Mouse (Mus musculus) brain, adult 2 months (tissue): ENCODE results near the gene Draxin.
"Not testable (repeated sequence)": the region's sequence is repeated elsewhere in the genome, so short reads cannot be mapped to it uniquely, and the experiment has no call there.

Source experiments
- DNase-seq: peaks from one replicate; pipeline ENCODE4 v3.0.0; 2011; ENCODE audit warnings: low read depth, low spot score

Gene Draxin

DNA sequence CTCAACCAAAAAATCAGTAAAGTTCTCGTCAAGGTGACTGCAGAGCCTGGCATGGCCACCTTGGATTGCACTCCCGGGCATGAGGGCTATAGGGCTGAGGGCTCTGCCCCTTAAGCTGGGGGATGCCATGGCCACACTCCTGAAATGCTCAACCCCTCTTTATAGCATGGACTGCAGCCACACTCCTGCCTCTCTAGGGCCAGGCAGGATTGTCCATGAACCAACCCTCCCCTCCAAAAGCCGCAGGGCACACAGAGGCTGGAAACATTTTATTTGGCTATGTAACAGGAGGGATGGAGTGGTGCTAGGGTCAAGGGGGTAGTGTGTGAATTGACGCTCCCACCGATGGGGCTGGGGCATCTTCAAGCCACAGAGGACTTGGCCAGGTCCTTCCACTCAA, 22.0 kb upstream of the Draxin start:
- DNase-seq = no peak

DNA sequence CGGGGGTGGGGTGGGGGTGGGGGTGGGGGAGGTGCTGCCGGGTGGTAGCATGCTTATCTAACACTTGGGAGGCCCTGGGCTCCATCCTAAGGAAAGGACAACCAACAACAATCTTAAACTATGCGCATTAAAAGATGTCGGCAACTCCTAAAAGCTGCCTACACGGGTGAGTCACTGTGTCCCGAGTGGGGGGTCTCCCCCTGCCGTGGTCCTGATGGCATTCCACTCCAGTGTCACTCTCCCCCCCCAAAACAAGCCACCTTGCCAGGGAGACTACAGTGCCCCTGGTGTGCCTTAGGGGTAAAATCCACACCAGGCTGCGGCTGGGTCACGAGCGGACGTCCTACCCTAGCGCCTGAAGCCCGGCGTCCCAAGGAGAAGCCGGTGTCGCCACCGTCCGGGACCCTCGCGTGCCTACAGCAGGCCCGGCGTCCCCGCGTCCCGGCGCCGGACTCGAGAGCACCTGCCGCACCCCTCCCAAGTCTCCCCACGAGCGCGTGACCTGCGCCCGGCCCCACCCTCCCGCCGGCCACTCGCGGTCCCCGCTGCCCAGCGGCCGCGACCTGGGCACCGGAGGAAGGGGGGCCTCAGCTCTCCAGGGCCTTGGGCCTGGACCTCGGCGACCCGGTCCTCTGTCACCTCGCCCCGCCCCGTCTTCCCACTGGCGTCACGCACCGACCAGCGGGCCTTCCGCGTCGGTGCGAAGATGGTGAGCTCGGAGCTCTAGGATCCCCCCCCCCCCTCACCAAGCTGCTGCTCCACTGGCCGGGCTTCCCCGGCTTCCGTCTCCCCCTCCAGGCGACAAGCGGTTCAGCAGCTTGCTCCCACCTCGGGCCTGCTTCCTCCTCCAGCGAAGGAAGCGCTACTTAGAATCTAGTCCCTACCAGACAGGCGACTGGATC, 21.0 kb upstream of the Draxin start, which contains the start of gene Fbxo6:
Gene Fbxo6, minus strand, starts transcription at position 874 of the 902 bp plus-strand sequence.
- peak; percentile 97 for DNase-seq

DNA sequence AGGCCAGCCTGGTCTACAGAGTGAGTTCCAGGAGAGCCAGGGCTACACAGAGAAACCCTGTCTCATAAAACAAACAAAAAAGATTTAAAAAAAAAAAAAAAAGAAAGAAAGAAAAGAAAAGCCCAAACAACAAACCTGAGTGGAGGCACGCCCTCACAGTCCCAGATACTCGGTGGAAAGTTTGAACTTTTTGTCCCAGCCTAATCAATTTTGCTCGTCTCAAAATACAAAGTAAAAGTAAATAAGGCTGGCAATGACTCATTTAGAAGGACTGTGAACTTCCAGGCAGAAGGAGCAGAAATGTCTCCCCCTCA, 20.4 kb upstream of the Draxin start:
- DNase-seq = no peak

DNA sequence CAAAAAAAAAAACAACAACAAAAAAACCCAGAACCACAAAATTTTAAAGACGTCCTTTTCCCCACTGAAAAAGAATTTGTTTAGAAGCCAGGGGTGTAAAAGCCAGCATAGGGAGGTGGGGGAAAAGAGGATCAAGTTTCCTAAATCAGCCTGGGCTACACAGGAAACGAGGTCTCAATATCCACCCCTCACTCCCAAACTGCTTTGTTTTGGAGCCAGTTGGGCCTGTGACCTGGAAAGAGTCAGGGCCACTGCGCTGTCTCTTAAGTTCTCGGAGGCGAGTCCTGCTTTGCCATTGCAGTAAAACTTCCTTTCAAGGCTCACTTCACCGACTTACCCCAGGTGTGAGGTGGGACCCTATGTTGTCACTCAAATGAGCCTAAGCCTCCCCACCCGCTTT, 19.7 kb upstream of the Draxin start:
- no peak for DNase-seq

DNA sequence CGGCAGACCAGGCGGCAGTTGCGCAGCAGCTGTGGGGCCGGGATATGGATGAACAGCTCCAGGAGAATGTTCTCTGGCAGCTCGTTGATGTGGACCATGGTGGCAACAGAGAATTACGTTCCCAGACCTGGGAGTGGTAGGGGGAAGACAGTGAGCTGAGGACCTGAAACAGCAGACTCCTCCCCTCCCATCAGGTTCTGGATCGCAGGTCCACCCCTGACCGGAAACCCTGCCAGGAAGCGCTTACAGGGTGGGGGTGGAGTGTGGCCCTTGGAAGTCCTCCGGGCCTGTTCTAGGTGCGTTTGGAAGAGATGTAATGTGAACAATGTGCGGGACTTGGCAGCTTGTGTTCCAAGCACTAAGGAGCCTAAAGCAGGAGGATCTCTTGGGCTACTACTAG, 19.0 kb upstream of the Draxin start:
- DNase-seq = no peak

DNA sequence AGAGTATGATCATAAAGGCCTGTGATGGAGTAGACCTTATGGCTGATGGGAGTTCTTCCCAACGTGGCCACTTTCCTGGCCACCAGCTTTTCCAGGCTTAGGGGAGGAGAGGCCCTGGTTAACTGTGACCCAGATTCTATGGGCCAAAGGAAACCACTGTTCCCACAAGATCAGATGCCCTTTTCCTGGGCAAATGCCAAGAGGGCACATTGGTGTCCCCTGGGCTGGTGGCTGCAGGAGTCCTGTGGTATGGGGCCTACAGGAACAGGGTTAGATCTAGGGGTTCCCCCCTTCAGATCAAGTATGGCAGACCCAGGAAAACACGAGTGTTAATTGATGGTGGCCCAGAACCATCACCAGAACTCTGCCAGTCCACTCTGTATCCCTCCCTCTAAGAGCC, 17.2 kb upstream of the Draxin start:
- no peak for DNase-seq

DNA sequence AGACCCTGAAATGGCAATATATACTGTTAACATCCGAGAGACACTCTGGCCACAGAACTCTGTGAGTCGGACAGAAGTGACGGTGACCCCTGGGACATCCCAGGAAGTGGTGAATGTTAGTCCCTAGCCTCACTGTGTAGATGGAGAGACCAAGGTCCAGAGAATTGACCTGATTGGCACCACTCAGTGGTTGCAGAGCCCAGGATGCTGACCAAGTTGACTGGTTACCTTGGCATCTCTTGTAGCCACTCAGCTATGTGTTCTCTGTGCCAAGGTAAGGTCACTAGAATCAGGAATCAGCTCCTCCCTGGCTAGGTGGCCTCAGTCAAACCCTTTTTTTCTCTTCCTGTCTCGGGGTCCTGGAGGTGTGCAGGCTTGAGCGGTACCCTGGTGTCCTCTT, 13.2 kb upstream of the Draxin start:
- DNase-seq = no peak

DNA sequence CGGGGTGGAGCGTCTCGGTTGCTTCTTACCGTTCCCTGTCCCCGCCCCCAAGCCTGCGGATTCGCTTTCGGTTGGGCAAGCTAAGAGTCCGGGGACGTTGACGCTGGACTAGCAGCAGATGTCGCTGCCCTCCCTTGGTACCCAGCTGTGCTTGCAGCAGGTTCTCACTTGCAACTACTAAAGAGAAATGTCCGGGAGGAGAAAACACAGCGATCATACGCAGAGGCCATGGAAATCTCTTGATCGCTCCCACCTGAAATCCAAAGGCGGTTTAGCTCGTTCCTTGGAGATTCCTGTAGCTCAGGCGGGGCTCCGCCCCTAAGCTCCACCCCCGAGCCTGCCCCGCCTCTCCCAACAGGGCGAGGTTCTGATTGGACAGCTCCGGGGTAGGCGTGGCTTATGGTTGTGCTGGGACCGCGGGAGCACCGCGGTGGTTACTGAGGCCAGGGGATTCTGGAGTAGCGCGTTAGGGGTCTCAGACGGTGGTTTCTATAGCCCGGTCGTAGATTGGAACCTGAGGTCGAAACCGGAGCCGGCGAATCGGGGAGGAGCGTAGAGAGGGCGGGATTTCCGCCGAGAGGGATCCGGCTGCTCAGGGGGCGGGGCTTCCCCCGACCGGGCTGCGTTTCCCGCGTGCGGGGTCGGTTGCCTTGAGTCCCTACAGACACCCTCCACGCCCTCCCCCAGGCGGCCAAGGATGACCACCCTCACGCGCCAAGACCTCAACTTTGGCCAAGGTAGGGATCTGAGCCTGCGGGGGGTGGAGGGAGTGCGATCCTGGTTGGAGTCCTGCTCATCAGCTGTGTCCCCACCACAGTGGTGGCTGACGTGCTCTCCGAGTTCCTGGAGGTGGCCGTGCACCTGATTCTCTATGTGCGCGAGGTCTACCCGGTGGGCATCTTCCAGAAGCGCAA, 9.9 kb upstream of the Draxin start:
- peak; percentile 96 for DNase-seq

DNA sequence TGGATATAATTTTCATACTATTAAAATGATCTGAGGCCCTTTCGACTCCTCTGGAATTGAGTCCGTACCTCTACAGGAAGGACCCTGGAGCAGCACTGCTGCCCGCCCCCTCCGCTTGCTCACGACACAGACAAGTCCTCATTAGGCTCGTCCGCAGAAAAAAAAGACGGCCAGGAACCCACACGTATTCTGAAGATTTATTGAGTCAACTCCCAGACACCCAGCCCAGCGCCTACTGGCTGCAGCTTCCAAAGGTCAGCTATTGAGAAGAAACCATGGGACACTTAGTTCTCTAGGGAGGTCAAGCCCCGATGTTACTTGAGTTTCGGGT, 9.2 kb upstream of the Draxin start:
- no peak for DNase-seq

DNA sequence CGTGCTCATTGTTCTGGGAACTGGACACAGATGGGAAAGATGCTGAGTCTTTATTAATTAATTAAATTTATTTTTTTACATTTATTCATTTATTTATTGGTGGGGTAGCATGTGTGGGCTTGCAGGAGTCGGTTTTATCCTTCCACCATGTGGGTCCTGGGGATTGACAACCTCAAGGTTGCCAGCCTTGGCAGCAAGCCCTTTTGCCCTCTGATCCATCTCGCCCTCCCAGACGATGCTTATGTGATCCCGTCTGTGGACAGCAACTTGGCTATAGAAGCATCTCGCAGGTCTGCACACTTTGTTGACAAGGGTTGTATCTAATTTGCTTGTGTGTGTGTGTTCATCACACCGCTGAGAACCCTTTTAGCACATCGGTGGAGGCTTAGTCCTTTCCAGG, 7.0 kb upstream of the Draxin start:
- DNase-seq = no peak

DNA sequence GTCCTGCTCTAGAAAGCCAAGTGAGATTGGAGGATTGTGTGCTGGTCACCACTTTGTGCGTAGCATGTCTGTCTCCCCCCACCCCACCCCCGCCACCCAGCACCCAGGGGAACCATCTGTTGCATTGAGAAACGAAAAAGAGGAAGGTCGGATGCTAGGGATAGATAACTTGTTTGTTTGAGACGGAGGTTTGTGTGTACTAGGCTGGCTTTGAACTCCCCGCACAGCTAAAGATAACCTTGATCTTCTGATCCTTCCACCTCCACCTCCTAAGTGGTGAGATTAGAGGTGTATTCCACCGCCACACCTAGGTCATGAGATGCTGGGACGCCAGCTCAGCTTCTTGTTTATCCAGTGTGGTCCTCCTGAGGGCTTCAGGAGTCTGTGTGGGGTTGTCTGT, 4.5 kb upstream of the Draxin start:
- DNase-seq = no peak

DNA sequence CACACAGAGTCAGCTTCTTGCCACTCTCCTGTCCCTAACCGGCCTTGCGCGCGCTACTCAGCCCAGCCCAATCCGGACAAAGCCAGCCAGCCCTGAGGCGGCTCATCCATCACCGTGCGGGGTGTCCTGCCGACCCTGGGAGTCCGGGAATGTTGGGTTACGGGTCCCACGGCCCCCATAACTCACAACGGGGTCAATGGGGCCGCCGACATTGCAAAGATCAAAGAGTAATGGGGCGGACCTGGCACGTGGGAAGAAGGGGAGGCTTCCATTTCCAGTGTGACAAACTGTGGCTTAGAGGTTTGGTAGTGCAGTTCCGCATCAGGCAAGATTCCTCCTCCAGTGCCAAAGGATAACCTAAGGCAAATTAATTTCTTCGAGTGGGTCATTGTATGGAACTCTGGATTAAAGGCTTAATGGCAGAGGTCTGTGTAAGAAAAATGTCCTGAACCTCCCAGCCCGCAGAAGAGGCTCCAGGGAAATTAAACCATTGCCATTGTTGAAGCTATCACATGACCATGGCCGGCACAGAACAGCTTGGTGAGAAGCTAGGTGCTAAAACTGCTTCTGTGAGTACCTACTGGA, 1.1 kb upstream of the Draxin start:
- DNase-seq = no peak

DNA sequence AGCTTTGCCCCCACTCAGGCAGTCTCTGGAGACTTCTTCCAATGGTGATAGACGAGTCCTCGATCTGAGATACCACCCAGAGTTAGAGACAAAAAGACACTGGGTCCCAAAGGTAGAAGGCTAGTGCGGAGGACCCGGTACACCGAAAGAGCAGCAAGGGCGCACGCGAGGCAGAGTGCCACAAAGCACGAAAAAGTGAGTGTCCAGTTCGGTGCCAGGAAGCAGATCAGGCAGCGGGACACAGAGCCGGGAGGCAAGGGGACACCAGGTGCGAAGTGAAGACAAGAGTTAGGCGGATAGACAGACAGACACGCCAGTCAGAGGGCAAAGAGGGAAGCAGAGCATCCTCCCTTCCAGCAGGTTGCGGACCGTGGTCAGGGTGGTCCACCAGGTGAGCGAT, 365 bp downstream of the Draxin start, which contains the start of gene Mad2l2:
Gene Mad2l2, plus strand, starts transcription at position 252 of the 400 bp plus-strand sequence.
- no peak for DNase-seq

DNA sequence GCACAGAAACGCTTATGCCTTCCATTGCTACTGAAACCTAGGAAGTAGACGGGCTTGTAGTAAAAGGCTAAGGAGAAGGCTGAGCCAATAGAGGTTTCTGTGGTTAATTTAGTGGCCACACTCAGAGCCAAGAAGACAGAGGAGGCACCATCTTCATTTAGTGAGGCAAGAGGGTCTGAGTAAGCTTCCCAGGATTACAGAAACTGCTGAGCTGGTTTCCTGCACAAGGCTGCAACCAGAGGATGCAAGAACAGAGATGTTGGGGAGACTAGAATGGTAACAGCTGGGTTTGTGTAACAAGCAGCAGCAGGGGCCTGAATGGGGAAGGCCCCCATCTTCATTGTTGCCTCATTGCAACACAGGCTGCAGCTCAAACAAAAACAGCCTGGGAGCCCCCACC, 1.8 kb downstream of the Draxin start:
- no peak for DNase-seq

DNA sequence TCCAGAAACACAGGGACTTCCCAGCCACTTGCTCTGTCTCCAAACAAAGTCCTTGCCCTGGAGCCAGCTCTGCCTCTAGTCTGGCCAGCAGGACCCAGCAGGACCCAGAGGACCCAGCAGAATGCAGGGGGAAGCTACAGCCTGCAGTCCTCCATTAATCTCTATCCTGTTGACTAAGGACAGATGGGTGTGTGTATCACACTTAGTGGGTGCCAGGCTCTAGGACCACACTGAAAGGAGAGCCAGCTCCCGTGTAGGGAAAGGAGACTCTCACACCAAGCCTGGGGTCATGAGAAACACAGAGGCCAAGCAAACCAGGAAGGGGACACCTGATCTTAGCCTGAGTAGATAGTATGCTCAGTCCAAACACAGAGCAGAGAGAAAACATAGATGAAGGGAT, 2.3 kb downstream of the Draxin start:
- no peak for DNase-seq

DNA sequence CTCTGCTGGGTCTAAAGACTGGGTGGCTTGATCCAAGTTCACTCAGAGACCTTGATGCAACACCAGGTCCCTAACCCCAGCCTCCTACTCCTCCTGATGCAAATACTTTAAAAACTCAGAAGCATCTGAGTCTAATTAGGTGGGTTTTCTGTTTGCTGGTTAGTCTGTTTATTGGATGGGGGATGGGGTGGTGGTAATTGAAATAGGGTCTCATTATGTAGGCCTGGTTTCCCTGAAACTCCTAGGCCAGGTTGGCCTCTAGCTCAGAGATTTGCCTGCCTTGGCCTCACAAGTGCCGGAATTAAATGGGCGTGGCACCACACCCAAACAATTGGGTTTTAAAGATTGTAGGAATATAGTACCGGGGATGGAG, 7.8 kb downstream of the Draxin start:
- DNase-seq = no peak

DNA sequence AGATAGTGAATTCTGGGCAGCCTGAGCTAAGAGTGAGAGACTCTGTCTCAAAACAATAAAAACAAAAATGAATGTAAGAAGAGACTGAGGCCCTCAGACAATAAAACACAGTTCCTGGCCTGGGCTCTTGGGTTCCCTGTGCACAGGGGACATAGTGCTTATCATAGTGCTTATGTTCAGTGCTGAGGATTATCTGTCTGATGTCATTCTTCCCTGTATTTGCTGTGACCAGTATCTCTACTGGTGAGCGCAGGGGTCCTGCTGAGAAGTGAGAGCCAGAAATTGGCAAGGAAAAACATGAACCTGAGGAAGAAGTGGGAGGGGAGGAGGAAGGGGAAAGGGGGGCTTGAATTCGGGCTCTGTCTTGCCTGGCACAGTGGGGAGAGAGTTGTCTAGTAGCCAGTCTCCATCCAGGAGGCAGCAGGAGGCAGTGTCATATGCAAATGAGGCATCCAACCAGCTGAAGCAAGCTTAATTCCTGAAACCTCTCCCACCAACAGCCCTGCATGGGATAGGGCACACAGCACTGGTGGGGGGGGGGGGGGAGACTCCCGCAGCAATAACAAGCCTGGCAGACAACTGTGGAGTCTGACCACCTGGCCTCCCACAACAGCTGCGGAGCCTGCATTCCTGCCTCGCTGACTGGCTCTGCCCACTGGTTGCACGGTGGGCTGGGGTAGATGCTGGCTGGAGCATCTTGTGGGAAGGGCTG, 8.4 kb downstream of the Draxin start:
- no peak for DNase-seq

DNA sequence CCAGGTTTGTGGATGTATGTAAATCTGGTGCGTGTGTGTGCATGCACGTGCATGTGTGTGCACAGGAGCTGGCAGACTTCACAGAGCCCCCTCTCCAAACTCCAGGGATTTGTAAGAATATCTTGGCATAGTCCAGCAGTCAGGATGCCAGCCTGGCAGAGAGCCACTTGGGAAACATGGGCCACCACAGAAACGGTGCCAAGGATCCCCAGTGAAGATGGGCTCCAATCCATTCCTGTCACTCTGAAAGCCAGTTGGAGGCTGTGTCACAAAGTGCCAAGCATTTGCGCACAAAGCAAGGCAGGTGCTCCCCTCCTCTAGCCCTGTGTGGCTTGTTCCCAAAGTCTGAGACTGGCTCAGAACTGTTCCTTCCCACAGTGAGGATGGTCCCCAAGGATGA, 9.1 kb downstream of the Draxin start:
- peak; percentile 67 for DNase-seq

DNA sequence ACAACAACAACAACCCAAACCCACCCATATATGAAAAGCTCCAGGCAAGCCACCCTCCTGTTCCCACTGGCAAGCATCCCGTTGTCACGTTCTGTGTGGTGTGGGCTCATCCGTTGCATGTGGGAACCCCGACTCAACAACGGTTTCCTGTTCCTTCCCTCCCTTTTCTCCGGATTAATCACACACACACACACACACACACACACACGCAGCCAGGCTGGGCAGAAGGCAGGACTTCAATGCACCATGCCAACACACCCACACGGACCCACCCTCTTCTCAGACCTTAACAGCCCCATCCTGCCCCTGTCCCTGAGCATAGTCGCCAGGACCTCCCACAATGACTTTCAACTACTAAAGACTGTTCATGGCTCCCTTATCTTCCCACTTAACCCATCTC, 9.9 kb downstream of the Draxin start:
- DNase-seq = no peak

DNA sequence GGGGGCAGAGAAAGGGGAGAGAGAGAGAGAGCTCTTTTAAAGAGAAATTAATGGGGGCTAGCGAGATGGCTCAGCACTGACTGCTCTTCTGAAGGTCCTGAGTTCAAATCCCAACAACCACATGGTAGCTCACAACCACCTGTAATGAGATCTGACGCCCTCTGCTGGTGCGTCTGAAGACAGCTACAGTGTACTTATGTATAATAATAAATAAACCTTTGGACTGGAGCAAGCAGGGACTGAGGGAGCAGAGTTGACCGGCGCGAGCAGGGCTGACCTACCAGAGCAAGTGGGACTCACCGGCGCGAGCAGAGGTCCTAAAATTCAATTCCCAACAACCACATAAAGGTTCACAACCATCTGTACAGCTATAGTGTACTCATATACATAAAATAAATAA, 10.9 kb downstream of the Draxin start:
- DNase-seq = not testable (repeated sequence)

DNA sequence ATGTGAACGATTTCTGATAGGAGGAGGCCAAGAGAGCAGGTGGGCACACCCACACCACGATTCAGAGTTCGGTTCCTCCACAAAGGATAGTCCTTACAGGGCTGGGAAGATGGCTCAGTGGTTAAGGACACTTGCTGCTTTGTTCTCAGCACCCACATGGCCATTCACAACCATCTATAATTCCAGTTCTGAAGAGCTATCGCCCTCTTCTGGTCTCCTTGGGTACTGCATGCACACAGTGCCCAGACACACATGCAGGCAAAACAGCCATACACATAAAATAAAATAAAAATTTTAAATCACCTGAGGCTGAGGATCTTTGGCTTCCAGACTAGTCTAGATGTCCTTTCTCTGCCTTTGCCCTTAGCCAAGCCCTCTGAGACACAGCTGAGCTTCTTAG, 13.1 kb downstream of the Draxin start:
- DNase-seq = no peak

DNA sequence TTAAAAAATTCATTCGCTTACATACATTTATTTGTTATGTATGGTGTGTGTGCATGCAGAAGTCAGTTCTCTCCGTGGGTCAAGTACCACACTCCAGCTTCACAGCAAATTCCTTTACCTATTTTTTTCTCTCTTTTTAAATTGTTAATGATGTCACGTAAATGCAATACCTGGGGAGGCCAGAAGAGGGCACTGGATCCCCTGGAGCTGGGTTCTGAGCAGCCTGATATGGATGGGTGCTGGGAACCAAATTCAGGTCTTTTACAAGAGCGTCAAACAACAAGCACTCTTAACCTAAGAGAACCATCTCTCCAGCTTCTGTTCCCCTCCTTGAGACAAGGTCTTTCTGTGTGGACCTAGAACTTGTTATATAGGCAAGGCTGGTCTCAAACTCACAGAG, 13.8 kb downstream of the Draxin start:
- no peak for DNase-seq
